Mouse (Mus musculus) heart, adult 2 months (tissue): Measurements from ENCODE around the gene Hmbs.

Experiments used
- CTCF ChIP-seq: fragments of 200-600 bp; IDR thresholded peaks from 2 replicates; pipeline ENCODE4 v1.8.1; 2022; ENCODE audit warnings: antibody characterized with exemption, mild to moderate bottlenecking, moderate library complexity
- EP300 ChIP-seq: fragments of 200-500 bp; IDR thresholded peaks from 2 replicates; pipeline ENCODE4 v1.6.1; 2011; ENCODE audit warnings: low read depth, low read length, control low read depth; ENCODE audit not compliant: insufficient read depth
- POLR2A ChIP-seq: fragments of 200-500 bp; IDR thresholded peaks from 2 replicates; pipeline ENCODE4 v1.6.1; 2011; ENCODE audit warnings: mild to moderate bottlenecking, low read depth, low read length, control low read depth; ENCODE audit not compliant: insufficient read depth

- TF ChIP-seq CTCF, result no peak; the same call in 1 of the 2 replicates
- TF ChIP-seq EP300, result no peak
- TF ChIP-seq POLR2A, result no peak
Observed at GRCm38 (mm10) chr9:44310750-44311135, 33.3 kb downstream of the Hmbs start.
